Mouse (Mus musculus) subcutaneous adipose tissue, adult 2 months (tissue): ENCODE results near the gene Ptrh1. TPM values are rescaled to one million over a fixed set of nuclear protein-coding genes. Genes with fewer than 3 reads are reported as not detected.

Experiments used
- polyA plus RNA-seq: library from polyadenylated mRNA; depleted of rRNA; stranded (reverse); fragments of >200 nt; gene quantifications from 2 replicates; pipeline ENCODE4 v1.2.3, GENCODE M21; 2012; ENCODE audit warnings: low replicate concordance; rRNA removed

Gene Ptrh1
- 8.3 and 13.3 TPM in 2 replicates for polyA plus RNA-seq

GRCm38 (mm10) chr2:32775359-32776074 is at the start of gene Ptrh1, which contains the start of gene Ttc16:
Gene Ptrh1 (plus strand): TSS chr2:32775786.
Gene Ttc16 (minus strand): TSS chr2:32775633.

GRCm38 (mm10) chr2:32740916-32741272 is 34.7 kb upstream of the Ptrh1 start, which contains the start of gene 6330409D20Rik:
Gene 6330409D20Rik (minus strand): TSS chr2:32741016.

GRCm38 (mm10) chr2:32757056-32757845 is 18.3 kb upstream of the Ptrh1 start, which contains the start of gene Tor2a:
Gene Tor2a (plus strand): TSS chr2:32757234.

GRCm38 (mm10) chr2:32784048-32784681 is 8.6 kb downstream of the Ptrh1 start, which contains the start of gene Cfap157:
Gene Cfap157 (minus strand): TSS chr2:32784428.

Other genes starting within 250 kb of the Ptrh1 start
- gene Fam102a, start 240.5 kb upstream of the Ptrh1 start, polyA plus RNA-seq, result 12.0 and 27.3 TPM in 2 replicates
- gene Dpm2, start 204.9 kb upstream of the Ptrh1 start, polyA plus RNA-seq, result 162 and 185 TPM in 2 replicates
- not detected in 2 replicates for gene Pip5kl1, start 201.0 kb upstream of the Ptrh1 start, polyA plus RNA-seq
- not detected in 2 replicates for gene 9430097D07Rik, start 200.1 kb upstream of the Ptrh1 start, polyA plus RNA-seq
- gene St6galnac4, start 188.7 kb upstream of the Ptrh1 start, polyA plus RNA-seq, result 22.6 and 43.4 TPM in 2 replicates
- gene St6galnac6, start 176.1 kb upstream of the Ptrh1 start, polyA plus RNA-seq, result 50.7 and 103 TPM in 2 replicates
- 30.5 and 36.0 TPM in 2 replicates for gene Ak1, start 154.0 kb upstream of the Ptrh1 start, polyA plus RNA-seq
- 204 and 298 TPM in 2 replicates for gene Eng, start 129.2 kb upstream of the Ptrh1 start, polyA plus RNA-seq
- 28.4 and 91.8 TPM in 2 replicates for gene Fpgs, start 71.6 kb upstream of the Ptrh1 start, polyA plus RNA-seq
- gene Cdk9, start 62.7 kb upstream of the Ptrh1 start, polyA plus RNA-seq, result 130 and 164 TPM in 2 replicates
- gene Sh2d3c, start 54.7 kb upstream of the Ptrh1 start, polyA plus RNA-seq, result 43.4 and 100 TPM in 2 replicates
- 0.17 TPM in 1 of 2 replicates, not detected in the other for gene 6330409D20Rik, start 34.8 kb upstream of the Ptrh1 start, polyA plus RNA-seq
- 56.9 and 93.4 TPM in 2 replicates for gene Tor2a, start 18.6 kb upstream of the Ptrh1 start, polyA plus RNA-seq
- 0.39 and 1.1 TPM in 2 replicates for gene Ttc16, start 153 bp upstream of the Ptrh1 start, polyA plus RNA-seq
- gene Cfap157, start 8.6 kb downstream of the Ptrh1 start, polyA plus RNA-seq, result 0.06 and 0.13 TPM in 2 replicates
- 14.4 and 22.7 TPM in 2 replicates for gene Stxbp1, start 71.5 kb downstream of the Ptrh1 start, polyA plus RNA-seq
- 43.7 and 52.3 TPM in 2 replicates for gene Fam129b, start 100.3 kb downstream of the Ptrh1 start, polyA plus RNA-seq
- 143 and 515 TPM in 2 replicates for gene Rpl12, start 185.8 kb downstream of the Ptrh1 start, polyA plus RNA-seq
- 21.7 and 22.8 TPM in 2 replicates for gene Lrsam1, start 185.8 kb downstream of the Ptrh1 start, polyA plus RNA-seq
- gene Slc2a8, start 206.3 kb downstream of the Ptrh1 start, polyA plus RNA-seq, result 63.8 and 76.1 TPM in 2 replicates